ENCODE assay signal across 8 mouse cellular contexts in the genomic region with DNA sequence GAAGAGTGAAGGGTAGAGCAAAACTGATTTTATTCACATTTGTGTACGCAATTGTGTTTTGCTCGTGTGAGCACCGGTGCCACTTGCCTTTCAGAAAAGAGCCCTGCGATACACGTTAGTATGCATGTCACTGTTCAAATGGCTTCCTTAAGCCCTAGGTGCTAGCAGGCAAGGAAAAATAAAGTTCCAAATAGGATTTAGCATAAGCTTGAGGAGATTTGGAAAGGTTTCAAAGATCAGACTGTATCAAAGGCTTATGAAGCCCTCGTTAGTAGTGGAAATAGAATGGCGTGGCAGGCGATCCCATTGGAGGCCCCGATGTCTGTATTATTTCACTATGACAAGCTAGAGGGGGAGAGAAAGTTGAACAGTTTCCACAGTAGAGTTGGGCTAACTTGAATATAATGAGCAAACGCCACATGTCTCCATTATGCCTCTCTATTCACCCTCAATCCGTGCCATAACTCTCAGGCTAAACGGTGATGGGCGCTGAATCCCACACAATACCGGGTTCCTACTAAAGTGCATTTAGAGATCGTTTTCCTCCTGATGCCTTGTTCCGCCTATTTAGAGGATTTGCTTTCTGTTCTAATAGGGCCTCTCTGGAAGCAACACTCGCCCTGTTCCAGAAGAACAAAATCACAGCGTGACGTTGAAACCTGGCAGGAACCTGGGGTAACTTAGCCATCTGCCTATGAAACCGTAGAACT. TPM values are rescaled to one million over a fixed set of nuclear protein-coding genes. Genes with fewer than 3 reads are reported as not detected.
DNase-seq lines count a peak whose midpoint lies in the region; ATAC-seq and TF ChIP-seq lines count a peak whose summit lies in the region.

No protein-coding gene starts in this region.

- intact Hi-C loops in heart, postnatal 10 days (cut with DNase I): no loop called here

- H3K4me2 ChIP-seq in heart, embryonic 15.5 days: peak overlapping the region; percentile 73
- peak overlapping the region; percentile 88 for H3K4me2 ChIP-seq in hindbrain, embryonic 15.5 days
- H3K4me2 ChIP-seq in midbrain, postnatal 0 days (ENCODE audit: low read depth, low read length, poor library complexity, severe bottlenecking): peak overlapping the region; percentile 72

- no peak overlapping the region for H3K9ac ChIP-seq in heart, embryonic 15.5 days
- H3K9ac ChIP-seq in hindbrain, embryonic 15.5 days: peak overlapping the region; percentile 48
- peak overlapping the region; percentile 56 for H3K9ac ChIP-seq in midbrain, postnatal 0 days (replicated peaks; ENCODE audit: low read length, poor library complexity, severe bottlenecking)

- no peak overlapping the region for H3K27ac ChIP-seq in heart, embryonic 15.5 days
- H3K27ac ChIP-seq in hindbrain, embryonic 15.5 days (replicated peaks): peak overlapping the region; percentile 89
- H3K27ac ChIP-seq in midbrain, postnatal 0 days (ENCODE audit: low read depth, low read length): peak overlapping the region; percentile 87

- H3K9me3 ChIP-seq in heart, embryonic 15.5 days (replicated peaks): no peaks in the 10 kb centered on the region
- H3K9me3 ChIP-seq in hindbrain, embryonic 15.5 days: no peaks in the 10 kb centered on the region
- no peaks in the 10 kb centered on the region for H3K9me3 ChIP-seq in midbrain, postnatal 0 days (ENCODE audit: low read length)

- no peaks in the 10 kb centered on the region for H3K36me3 ChIP-seq in heart, embryonic 15.5 days
- no peaks in the 10 kb centered on the region for H3K36me3 ChIP-seq in hindbrain, embryonic 15.5 days
- no peaks in the 10 kb centered on the region for H3K36me3 ChIP-seq in midbrain, postnatal 0 days (ENCODE audit: insufficient read depth, low read length)

- H3K4me1 ChIP-seq in heart, embryonic 15.5 days (replicated peaks): peaks cover 46% of the 10 kb centered on the region
- H3K4me1 ChIP-seq in hindbrain, embryonic 15.5 days (replicated peaks): peaks cover 69% of the 10 kb centered on the region
- H3K4me1 ChIP-seq in midbrain, postnatal 0 days (ENCODE audit: insufficient read depth, low read length): peaks cover 17% of the 10 kb centered on the region

- H3K4me3 ChIP-seq in heart, embryonic 15.5 days: peak overlapping the region; percentile 46
- peak overlapping the region; percentile 60 for H3K4me3 ChIP-seq in hindbrain, embryonic 15.5 days
- H3K4me3 ChIP-seq in midbrain, postnatal 0 days (ENCODE audit: low read depth, low read length): peak overlapping the region; percentile 68

- TF ChIP-seq CTCF in midbrain, postnatal 0 days (IDR thresholded peaks at IDR 0.05): no peak

- 3% methylated on average over 20 of the region's 20 CpGs for WGBS in heart, embryonic 15.5 days
- 3% methylated on average over 20 of the region's 20 CpGs for WGBS in hindbrain, embryonic 15.5 days
- 4% methylated on average over 20 of the region's 20 CpGs for WGBS in midbrain, postnatal 0 days

- DNase-seq in heart, postnatal 10 days: no peak
- DNase-seq in embryo, embryonic 9.5 days (ENCODE audit: extremely low spot score): peak; percentile 34
- DNase-seq in midbrain, postnatal 0 days (ENCODE audit: low spot score): no peak
- no peak for DNase-seq in thymus, postnatal 25 days
- no peak for DNase-seq in urinary bladder, postnatal 4 days (ENCODE audit: low spot score in 2 of 2)

- H3K27me3 ChIP-seq in heart, embryonic 15.5 days: peaks cover 95% of the 10 kb centered on the region
- H3K27me3 ChIP-seq in hindbrain, embryonic 15.5 days: no peaks in the 10 kb centered on the region; the same call in 1 of the 2 replicates
- no peaks in the 10 kb centered on the region; the same call in 1 of the 2 replicates for H3K27me3 ChIP-seq in midbrain, postnatal 0 days (ENCODE audit: insufficient read depth, low read length)

- ATAC-seq in heart, embryonic 15.5 days (replicated peaks; ENCODE audit: insufficient number of reproducible peaks, insufficient read depth, low FRiP score, low read depth): no peak
- ATAC-seq in hindbrain, embryonic 15.5 days (ENCODE audit: low FRiP score, low read depth): no peak
- no peak for ATAC-seq in midbrain, postnatal 0 days (ENCODE audit: low FRiP score)
- no peak for ATAC-seq in monocyte, adult 5-6 weeks (replicated peaks; ENCODE audit: insufficient number of reproducible peaks, low FRiP score, low TSS enrichment, poor library complexity, severe bottlenecking)

RNA-seq across cellular contexts. Expression of gene Pcdh8, which starts 0.8 kb away (rescaled TPM):
- 0.06 and 0.28 TPM in 2 replicates for polyA plus RNA-seq in heart, embryonic 15.5 days (2015; fragmentation: Nextera tagmentation; extraction: Ambion mirVana)
- not detected for total RNA-seq in heart, postnatal 10 days (2021)
- polyA plus RNA-seq in hindbrain, embryonic 15.5 days (2015; fragmentation: Nextera tagmentation; extraction: Ambion mirVana): 54.6 and 58.9 TPM in 2 replicates
- 149 and 150 TPM in 2 replicates for total RNA-seq in midbrain, postnatal 0 days (2014; rRNA removed)
- polyA plus RNA-seq in midbrain, postnatal 0 days (2015; fragmentation: Nextera tagmentation; extraction: Ambion mirVana): 49.3 and 50.2 TPM in 2 replicates
- not detected in 3 replicates for total RNA-seq in monocyte, adult 5-6 weeks (2017)

Comparison
In these comparisons a context has a peak if more than half of its experiments do, and no peak if none do; other contexts are left out.
1. RNA of gene Pcdh8, which starts 0.8 kb away (total RNA-seq): 149 to 150 TPM in midbrain, postnatal 0 days; not detected in heart, postnatal 10 days and not detected in monocyte, adult 5-6 weeks; every median in the first group is over 100 times any median in the second.
2. Peak in every context shown above with its lines, with median percentiles within 50 percentile points of each other: H3K4me2 ChIP-seq and H3K4me3 ChIP-seq.